Mouse (Mus musculus) fibroblast of lung, adult 2 months (primary cell): ENCODE data around the gene Nsmce4a.
"Not testable (repeated sequence)": the region's sequence is repeated elsewhere in the genome, so short reads cannot be mapped to it uniquely, and the experiment has no call there.

Source experiments
- DNase-seq: peaks from one replicate; pipeline ENCODE4 v3.0.0-alpha.2; 2011; ENCODE audit warnings: low read depth

Nsmce4a gene

GRCm38 (mm10) chr7:130572821-130573220 is at the start of gene Nsmce4a:
TSS of gene Nsmce4a (minus strand) at chr7:130573118.
- no peak for DNase-seq

GRCm38 (mm10) chr7:130622359-130622758 is 49.4 kb upstream of the Nsmce4a start:
- DNase-seq, result no peak

DNA sequence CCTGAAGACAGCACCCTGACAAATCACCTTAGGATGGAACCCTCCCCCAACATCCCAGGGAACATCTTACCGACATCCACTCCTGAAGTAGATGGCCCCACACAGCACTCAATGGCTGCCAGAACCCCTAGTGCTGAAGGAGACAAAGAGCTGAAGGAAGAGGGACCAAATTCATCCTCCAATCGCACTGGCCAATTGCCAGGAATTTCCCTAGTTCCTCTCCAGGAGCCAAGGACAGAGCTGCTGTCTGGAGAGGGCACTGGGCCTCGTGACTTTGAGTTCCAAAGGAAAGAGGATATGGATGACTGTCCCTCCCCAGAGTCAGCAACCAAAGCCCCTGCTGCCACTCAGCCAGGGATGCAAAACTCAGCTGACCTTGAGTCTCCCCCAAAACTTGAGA is 49.0 kb upstream of the Nsmce4a start:
- DNase-seq, result no peak

GRCm38 (mm10) chr7:130621068-130621467 is 48.1 kb upstream of the Nsmce4a start:
- DNase-seq, result no peak

GRCm38 (mm10) chr7:130617591-130617990 is 44.7 kb upstream of the Nsmce4a start:
- no peak for DNase-seq

- DNase-seq, result no peak
These were observed 41.1 kb upstream of the Nsmce4a start for GRCm38 (mm10) chr7:130613973-130614372.

DNA sequence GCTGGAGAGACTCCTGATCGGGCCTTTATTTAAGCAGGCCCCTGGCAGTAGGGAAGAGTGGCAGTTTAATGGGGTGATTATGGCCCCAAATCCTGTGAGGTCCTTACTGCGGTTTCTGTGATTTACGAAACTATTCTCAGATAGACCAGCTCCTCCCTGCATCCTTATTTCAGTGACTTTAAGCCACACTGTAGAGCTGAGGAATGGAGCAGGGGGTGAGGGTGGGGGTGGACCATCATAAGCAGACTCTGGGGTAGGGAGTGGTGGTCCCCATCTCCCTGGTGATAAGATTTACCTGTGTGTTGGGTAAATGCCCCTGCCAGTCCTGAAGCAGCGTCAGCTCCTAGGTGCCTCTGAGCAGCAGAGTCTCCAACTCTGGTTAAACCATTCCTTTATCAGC is 34.0 kb upstream of the Nsmce4a start:
- DNase-seq, result no peak

- DNase-seq, result no peak
These were observed 32.2 kb upstream of the Nsmce4a start for GRCm38 (mm10) chr7:130605111-130605510.

DNA sequence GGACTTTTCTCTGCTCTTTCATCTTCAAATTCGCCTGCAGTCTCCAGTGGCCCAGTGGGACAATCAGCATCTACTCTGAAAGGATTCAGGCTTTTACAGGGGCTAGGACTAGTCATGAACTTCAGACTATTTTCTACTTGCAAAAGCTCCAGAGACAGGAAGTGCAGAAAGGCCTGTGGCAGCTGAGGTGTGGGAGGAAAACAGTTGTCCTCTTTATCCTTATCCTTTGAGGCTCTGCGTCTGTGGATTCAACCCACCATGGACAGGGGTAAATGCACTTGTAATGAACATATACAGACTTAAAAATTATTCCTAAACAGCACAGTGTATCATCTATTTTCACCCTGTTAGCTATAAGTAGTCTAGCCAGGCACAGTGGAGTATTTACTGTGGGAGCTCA is 31.5 kb upstream of the Nsmce4a start:
- no peak for DNase-seq

DNA sequence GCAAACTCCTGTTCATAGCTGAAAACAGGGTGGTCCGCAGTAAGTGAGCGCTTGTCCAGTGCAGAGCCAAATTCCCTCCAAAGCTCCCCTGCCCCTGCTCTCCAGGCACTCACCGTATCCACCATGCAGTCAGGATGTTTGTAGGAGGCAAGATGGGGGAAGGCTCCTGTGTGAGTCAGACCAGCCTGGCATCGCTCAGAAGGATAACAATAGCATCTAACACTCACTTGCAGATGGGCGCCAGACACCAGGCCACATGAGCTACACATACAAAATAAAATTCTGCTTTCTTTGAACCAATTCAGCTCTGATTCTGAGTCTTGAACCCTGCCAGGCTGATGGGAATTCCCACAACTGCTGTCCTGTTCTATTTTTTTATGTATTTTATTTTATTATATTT is 30.6 kb upstream of the Nsmce4a start:
- DNase-seq, result no peak

GRCm38 (mm10) chr7:130602804-130603203 is 29.9 kb upstream of the Nsmce4a start:
- DNase-seq, result no peak

DNA sequence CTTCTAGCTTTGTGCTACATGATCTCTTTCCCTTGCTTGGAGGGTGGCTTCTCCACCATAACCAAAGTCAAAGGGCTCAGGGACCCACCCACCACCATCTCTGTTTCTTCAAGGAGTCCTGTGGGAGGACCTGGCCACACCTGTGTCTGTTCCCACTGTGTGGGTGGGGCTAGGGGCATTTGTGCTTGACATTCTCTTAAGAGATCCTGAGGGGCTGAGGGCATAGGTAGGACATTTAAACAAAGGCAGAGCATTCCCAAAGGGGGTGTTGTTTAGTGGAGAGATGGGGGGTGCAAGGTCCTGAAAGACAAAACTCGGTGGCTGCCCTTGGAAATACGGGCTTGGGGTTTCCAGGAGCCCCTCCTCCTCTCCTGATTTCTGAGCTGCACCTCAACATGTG is 27.6 kb upstream of the Nsmce4a start:
- no peak for DNase-seq

DNA sequence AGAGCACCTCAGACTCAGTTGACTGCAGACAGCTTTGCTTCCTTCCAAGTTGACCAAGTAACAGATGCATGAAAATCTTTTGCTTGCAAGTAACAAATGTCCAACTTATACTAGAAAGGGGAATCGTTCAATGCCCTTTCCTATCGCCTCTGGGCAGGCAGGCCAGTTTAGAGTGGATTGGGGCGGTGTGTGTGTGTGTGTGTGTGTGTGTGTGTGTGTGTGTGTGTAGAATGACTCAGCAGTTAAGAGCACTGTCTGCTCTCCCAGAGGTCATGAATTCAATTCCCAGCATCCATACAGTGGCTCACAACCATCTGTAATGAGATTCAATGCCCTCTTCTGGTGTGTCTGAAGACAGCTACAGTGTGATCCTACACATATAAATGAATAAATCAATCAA is 27.2 kb upstream of the Nsmce4a start:
- no peak for DNase-seq

DNA sequence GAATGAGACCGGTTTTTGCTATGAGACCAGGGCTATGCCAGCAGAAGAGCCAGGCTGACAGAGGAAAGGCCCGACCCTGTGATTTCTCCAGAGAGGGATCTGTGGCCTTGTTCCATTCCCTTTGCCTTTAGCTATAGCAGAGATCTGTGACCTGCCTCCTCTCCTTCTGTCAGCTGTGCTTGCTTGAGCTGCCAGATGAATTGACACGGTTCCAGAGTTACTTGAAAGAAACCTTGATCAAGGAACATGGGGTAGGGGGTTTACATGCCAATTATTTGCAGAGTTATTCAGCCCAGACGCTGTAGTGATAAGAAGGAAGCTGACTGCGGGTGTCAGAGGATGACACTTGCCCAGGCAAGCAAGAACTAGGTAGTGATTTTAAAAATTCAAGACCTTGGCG is 24.6 kb upstream of the Nsmce4a start:
- no peak for DNase-seq

DNA sequence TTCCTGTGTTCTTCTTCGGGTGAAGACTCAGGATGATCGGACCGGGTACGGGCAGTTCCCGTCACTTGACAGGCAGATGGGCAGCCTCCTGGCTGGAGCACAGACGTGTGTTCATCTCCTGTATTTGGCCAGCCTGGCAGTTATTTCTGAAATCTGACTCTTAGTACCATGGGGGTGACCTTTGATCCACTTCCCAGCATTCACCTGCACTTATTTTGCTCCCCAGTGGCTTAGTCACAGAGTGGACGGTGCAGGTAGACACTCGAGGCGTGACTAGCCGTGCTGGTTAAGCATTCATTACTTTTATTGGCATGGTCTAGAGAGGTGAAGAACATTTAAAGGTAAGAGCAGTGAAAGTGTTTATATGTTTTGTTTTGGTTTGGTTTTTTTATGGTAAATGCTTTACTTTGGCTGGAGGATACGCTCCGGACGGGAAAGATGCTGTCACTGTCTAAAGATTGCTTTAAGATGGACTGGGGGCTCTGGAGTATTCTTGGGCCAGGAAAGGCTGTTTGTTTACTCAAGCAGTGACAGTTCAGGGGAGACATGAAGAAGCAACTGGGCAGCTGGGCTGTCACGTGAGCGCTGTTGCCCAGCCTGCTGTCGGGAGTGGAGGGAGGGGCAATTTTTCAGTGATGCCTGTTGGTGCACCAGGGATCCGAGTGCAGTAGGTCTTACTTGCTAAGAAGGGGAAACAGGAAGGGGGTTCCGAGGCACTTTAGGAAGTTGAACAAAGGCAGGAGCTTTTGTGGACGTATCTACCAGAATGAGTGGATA is 23.3 kb upstream of the Nsmce4a start:
- DNase-seq, result not testable (repeated sequence)

- not testable (repeated sequence) for DNase-seq
These were observed 20.7 kb upstream of the Nsmce4a start for GRCm38 (mm10) chr7:130593375-130594239.

DNA sequence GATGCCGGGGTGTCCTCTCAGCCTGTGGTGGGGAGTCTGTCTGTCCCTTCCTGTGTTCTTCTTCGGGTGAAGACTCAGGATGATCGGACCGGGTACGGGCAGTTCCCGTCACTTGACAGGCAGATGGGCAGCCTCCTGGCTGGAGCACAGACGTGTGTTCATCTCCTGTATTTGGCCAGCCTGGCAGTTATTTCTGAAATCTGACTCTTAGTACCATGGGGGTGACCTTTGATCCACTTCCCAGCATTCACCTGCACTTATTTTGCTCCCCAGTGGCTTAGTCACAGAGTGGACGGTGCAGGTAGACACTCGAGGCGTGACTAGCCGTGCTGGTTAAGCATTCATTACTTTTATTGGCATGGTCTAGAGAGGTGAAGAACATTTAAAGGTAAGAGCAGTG is 20.1 kb upstream of the Nsmce4a start:
- DNase-seq, result not testable (repeated sequence)

DNA sequence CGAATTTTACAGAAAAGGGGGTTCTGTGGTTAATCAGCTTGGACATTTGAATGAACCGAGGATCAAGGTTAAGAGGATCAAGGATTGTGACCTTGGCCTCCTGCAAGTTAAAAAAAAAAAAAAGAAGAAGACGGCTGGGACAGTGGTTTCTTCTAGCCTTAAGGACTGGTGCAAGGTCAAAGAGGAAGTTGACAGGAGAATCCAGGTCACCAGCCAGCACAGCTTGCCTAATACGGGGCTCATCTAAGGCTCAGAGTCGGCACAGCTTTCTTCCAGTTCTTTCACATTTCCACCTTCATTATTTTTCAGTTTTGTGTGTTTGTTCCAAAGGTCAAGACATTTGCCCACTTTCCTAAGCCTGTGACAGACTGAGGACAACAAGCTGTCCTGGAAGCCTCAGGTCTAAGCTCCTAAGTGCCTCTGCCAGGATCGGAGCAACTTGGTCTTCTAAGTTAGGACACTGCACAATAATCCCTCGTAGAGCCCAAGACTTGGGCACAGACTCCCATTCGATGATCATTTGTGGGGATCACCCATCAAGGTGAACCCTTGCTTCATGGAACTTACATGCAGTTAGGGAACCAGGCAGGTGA is 18.0 kb upstream of the Nsmce4a start:
- DNase-seq, result no peak

DNA sequence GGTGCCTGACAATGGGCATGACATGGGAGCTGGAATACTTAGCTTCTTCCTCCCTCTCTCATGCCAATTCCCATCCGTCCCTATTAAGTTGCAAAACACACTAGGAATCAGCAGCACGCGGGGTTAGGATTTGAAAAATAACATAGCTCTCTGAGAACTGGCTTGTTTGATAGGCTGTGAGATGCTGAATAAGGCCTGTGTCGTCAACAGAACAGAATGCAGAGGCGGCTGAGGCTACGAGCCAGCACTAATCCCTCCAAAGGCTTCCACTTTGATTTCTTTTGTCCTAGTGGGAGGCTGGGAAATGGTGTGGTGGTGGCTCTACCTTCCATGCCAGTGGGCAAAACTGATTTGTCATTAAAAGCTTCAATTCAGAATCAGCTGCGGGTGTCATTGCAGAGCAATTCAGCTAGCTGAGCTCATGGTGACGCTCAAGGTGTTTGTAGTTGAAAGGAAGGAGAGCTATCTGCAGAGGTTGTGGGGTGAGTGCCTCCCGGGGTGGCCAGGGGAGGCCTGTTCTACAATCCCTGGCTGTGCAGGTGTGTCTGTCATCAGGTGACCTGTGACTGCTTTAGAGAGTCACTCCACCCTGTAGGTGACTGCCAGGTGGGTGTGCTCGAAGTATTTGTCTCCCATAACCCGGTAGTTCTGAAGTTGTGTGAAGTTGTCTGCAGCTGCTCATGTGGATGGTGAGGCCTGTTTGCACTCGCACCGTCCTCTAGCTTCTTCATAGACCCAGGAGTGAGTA is 17.3 kb upstream of the Nsmce4a start:
- no peak for DNase-seq

GRCm38 (mm10) chr7:130586521-130587072 is 13.7 kb upstream of the Nsmce4a start:
- DNase-seq, result no peak

DNA sequence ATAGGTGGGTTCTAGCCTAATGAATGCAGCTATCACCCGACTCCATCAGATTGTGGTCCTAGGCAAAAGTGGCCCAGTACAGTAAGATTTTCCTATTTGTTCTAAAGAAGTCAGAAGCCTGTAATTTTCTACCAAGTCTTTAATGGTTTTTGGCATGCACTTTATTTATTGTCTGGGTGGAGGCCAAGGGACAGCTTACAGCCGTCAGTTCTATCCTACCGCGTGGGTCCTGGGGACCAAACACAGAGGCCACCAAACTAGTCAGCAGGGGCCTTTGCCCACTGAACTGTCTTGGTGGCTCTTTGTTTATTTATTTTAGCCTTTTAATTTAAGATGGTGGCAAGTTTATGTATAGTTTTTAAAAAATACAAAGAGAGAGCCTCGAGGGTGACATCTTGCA is 5.7 kb upstream of the Nsmce4a start:
- DNase-seq, result no peak

DNA sequence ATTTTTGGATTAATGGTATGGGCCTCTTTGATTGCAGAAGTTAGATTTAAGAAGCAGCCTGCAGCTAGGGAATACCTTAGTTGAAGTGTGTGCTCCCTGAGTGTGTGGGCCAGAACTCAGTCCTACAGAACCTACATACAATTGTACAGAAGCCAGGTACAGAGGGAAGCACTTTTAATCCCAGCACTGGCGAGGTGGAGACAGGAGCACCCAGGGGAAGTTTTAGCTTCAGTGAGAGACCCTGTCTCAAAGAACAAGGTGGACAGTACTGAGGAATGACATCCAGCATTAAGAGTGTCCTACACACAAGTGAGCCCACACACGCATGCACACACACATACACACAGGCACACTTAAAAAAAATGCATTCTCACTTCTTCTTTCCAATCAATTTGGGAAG is 5.1 kb upstream of the Nsmce4a start:
- DNase-seq, result no peak
